Mouse (Mus musculus) cortical plate, adult 2 months (tissue): ENCODE data around the gene Ddi2.

Experiments
- CTCF ChIP-seq: fragments of 200-500 bp; IDR thresholded peaks from 2 replicates; pipeline ENCODE4 v1.5.1; 2011; ENCODE audit warnings: mild to moderate bottlenecking, control low read depth, low read length; ENCODE audit not compliant: insufficient read depth; ENCODE audit errors: extremely low read depth
- POLR2A ChIP-seq: fragments of 200-500 bp; IDR thresholded peaks from 2 replicates; pipeline ENCODE4 v1.6.1; 2011; ENCODE audit warnings: mild to moderate bottlenecking, low read length, control low read depth; ENCODE audit not compliant: insufficient read depth; ENCODE audit errors: extremely low read depth

DNA sequence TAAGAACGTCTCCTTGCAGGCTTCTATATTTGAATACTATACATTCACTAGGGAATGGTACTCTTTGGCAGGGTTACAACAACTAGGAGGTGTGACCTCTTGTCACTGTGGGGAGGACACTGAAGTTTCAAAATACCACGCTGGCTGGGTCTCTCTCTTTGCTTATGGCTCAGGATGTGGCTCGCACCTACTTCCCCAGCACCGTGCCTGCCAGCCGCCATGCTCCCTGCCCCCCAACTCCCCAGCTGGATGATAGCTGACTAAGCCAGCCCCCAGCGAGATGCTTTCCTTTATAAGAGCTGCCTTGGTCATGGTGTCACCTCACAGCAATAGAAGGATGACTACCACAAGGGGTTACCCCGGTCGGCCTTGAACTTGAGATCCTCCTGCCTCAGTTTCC lies 70.2 kb downstream of the Ddi2 start:
- TF ChIP-seq CTCF (no peak), POLR2A (no peak)
